Mouse (Mus musculus) thymus, adult 2 months (tissue): ENCODE data around the gene Rmdn2.

Experiments used
- CTCF ChIP-seq: fragments of 200-500 bp; IDR thresholded peaks from 2 replicates; pipeline ENCODE4 v1.5.1; 2012; ENCODE audit warnings: mild to moderate bottlenecking, control low read depth, low read length, moderate library complexity, borderline replicate concordance; ENCODE audit not compliant: control insufficient read depth, poor library complexity, insufficient read depth; ENCODE audit errors: extremely low read depth
- POLR2A ChIP-seq: fragments of 200-500 bp; IDR thresholded peaks from 2 replicates; pipeline ENCODE4 v1.6.1; 2012; ENCODE audit warnings: mild to moderate bottlenecking, low read length, control low read depth, moderate library complexity; ENCODE audit not compliant: control insufficient read depth, poor library complexity, insufficient read depth; ENCODE audit errors: extremely low read depth

- TF ChIP-seq CTCF (no peak), POLR2A (no peak)
Measured at GRCm38 (mm10) chr17:79726613-79727012, 115.0 kb downstream of the Rmdn2 start.
